Mouse (Mus musculus): Measurements from ENCODE around the gene Stk36.

The Stk36 gene

DNA sequence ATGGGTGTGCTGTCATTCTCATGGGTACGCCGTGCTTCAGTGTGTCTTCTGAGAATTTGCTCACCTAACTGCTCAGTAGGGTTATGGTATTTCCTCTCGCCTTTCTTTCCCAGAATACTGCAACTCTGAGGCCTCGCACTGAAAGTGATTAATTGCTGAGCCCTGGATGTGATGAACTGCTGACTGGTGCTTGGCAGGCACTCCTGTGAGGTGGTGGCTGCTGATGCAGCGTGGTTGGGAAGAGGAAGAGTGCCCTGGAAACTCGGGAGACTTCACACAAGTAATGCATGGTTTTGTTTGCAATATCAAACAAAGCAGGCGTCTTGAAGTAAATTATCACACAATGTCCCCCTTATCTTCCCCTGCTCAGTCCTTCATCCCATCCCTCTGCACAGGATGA lies 71.5 kb downstream of the Stk36 start:
- no peak for DNase-seq

DNA sequence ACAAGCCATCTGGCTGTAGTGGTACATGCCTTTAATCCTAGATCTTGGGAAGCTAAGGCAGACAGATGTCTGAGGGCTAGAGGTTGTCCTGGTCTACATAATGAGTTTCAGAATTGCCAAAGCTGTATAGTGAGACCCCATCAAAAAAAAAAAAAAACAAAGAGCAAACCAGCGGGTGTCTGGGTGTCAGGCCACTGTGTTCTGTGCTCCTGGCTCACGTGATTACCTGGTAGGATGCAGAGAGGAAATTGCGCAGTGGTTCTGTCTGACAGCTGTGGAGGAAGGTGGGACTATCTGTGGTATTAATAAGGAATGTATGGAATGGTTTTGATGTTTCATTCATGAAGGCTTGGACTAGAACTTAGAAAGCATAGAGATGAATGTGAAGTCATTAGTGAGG lies 75.6 kb downstream of the Stk36 start:
- no peak for DNase-seq

DNA sequence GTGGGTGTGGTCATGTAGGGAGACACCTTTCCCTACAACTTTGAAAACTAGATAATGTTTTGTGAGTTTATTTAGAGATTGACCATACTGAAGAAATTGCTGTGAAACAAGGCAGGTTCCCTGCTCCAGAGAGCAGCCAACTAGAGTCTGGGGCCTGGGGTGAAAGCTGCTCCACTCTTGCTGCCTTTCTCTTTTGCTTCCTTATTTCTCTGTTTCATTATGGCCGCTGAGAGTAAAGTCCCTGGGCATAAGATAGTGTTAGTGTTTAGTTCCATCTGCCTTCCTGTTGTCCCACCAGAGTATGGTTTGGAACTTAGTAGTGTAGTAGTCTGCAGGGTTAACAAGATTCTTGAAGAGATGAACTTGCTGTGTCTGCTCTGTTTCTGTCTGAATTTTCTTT lies 76.6 kb downstream of the Stk36 start:
- no peak for DNase-seq

All from kidney, adult 11 months (tissue).